Mouse (Mus musculus): ENCODE measurements around the gene Rit1. TPM values are rescaled to one million over a fixed set of nuclear protein-coding genes. Genes with fewer than 3 reads are reported as not detected.
A peak's percentile ranks its signal among the peaks of the same experiment; 100 is the strongest.
"Not testable (repeated sequence)": the region's sequence is repeated elsewhere in the genome, so short reads cannot be mapped to it uniquely, and the experiment has no call there.

Rit1 gene
- polyA plus RNA-seq, 1 experiment, result 48.1 TPM

GRCm38 (mm10) chr3:88756276-88756675, 39.6 kb downstream of the Rit1 start:
- H3K36me3 ChIP-seq (ENCODE audit: control insufficient read depth, insufficient read depth, low read length), result no peaks in the 10 kb centered on the region
- DNase-seq, result no peak
- WGBS, result 44% methylated on average over 4 of the region's 4 CpGs
- no peaks in the 10 kb centered on the region for H3K27me3 ChIP-seq (replicated peaks; ENCODE audit: control insufficient read depth, insufficient read depth, low read length)
- H3K4me1 ChIP-seq (ENCODE audit: control insufficient read depth, insufficient read depth, low read length), result no peaks in the 10 kb centered on the region
- no peak overlapping the region for H3K27ac ChIP-seq (ENCODE audit: insufficient read depth, low read depth, low read length)
- TF ChIP-seq CTCF (conservative IDR thresholded peaks at IDR 0.05; ENCODE audit: insufficient read depth, insufficient read length, low read depth, low read length) (no peak), POLR2A (IDR thresholded peaks at IDR 0.05; ENCODE audit: low read depth, low read length) (no peak)
- no peak overlapping the region for H3K4me3 ChIP-seq (ENCODE audit: insufficient read depth, low read depth, low read length)

- Histone ChIP-seq H3K4me3 (ENCODE audit: insufficient read depth, low read depth, low read length) (no peak overlapping the region), H3K27me3 (replicated peaks; ENCODE audit: control insufficient read depth, insufficient read depth, low read length) (no peaks in the 10 kb centered on the region), H3K4me1 (ENCODE audit: control insufficient read depth, insufficient read depth, low read length) (no peaks in the 10 kb centered on the region), H3K27ac (ENCODE audit: insufficient read depth, low read depth, low read length) (no peak overlapping the region), H3K36me3 (ENCODE audit: control insufficient read depth, insufficient read depth, low read length) (no peaks in the 10 kb centered on the region)
- TF ChIP-seq CTCF (conservative IDR thresholded peaks at IDR 0.05; ENCODE audit: insufficient read depth, insufficient read length, low read depth, low read length), result no peak
- TF ChIP-seq POLR2A (IDR thresholded peaks at IDR 0.05; ENCODE audit: low read depth, low read length), result no peak
- 27% methylated on average over 5 of the region's 5 CpGs for WGBS
- DNase-seq, result peak; percentile 47
Measured at GRCm38 (mm10) chr3:88758045-88758500, 41.4 kb downstream of the Rit1 start.

- Histone ChIP-seq H3K4me3 (ENCODE audit: insufficient read depth, low read depth, low read length) (no peak overlapping the region), H3K36me3 (ENCODE audit: control insufficient read depth, insufficient read depth, low read length) (no peaks in the 10 kb centered on the region), H3K27ac (ENCODE audit: insufficient read depth, low read depth, low read length) (no peak overlapping the region), H3K27me3 (replicated peaks; ENCODE audit: control insufficient read depth, insufficient read depth, low read length) (no peaks in the 10 kb centered on the region), H3K4me1 (ENCODE audit: control insufficient read depth, insufficient read depth, low read length) (no peaks in the 10 kb centered on the region)
- 90% methylated on average over 19 of the region's 19 CpGs for WGBS
- TF ChIP-seq CTCF (conservative IDR thresholded peaks at IDR 0.05; ENCODE audit: insufficient read depth, insufficient read length, low read depth, low read length) (no peak), POLR2A (IDR thresholded peaks at IDR 0.05; ENCODE audit: low read depth, low read length) (no peak)
- DNase-seq, result no peak
Measured at GRCm38 (mm10) chr3:88761619-88762018, 45.0 kb downstream of the Rit1 start.

GRCm38 (mm10) chr3:88762401-88762831, 45.8 kb downstream of the Rit1 start:
- 80% methylated on average over 6 of the region's 6 CpGs for WGBS
- TF ChIP-seq POLR2A (IDR thresholded peaks at IDR 0.05; ENCODE audit: low read depth, low read length) (no peak), CTCF (conservative IDR thresholded peaks at IDR 0.05; ENCODE audit: insufficient read depth, insufficient read length, low read depth, low read length) (no peak; the same call in 1 of the 2 replicates)
- Histone ChIP-seq H3K36me3 (ENCODE audit: control insufficient read depth, insufficient read depth, low read length) (no peaks in the 10 kb centered on the region), H3K27me3 (replicated peaks; ENCODE audit: control insufficient read depth, insufficient read depth, low read length) (no peaks in the 10 kb centered on the region), H3K27ac (ENCODE audit: insufficient read depth, low read depth, low read length) (no peak overlapping the region), H3K4me3 (ENCODE audit: insufficient read depth, low read depth, low read length) (no peak overlapping the region), H3K4me1 (ENCODE audit: control insufficient read depth, insufficient read depth, low read length) (no peaks in the 10 kb centered on the region)
- no peak for DNase-seq

- Histone ChIP-seq H3K27ac (ENCODE audit: insufficient read depth, low read depth, low read length) (peak overlapping the region; percentile 56; the same call in 1 of the 2 replicates), H3K4me3 (ENCODE audit: insufficient read depth, low read depth, low read length) (peak overlapping the region; percentile 40; the same call in 1 of the 2 replicates)
- not testable (repeated sequence) for H3K27me3 ChIP-seq (replicated peaks; ENCODE audit: control insufficient read depth, insufficient read depth, low read length); H3K4me1 ChIP-seq (ENCODE audit: control insufficient read depth, insufficient read depth, low read length); H3K36me3 ChIP-seq (ENCODE audit: control insufficient read depth, insufficient read depth, low read length)
- WGBS, result 2% methylated on average over 23 of the region's 28 CpGs
- DNase-seq, result peak; percentile 42
Measured at GRCm38 (mm10) chr3:88771189-88771940, 54.7 kb downstream of the Rit1 start.

GRCm38 (mm10) chr3:88771941-88772280, 55.3 kb downstream of the Rit1 start:
- not testable (repeated sequence) for DNase-seq; H3K36me3 ChIP-seq (ENCODE audit: control insufficient read depth, insufficient read depth, low read length); H3K4me1 ChIP-seq (ENCODE audit: control insufficient read depth, insufficient read depth, low read length); H3K4me3 ChIP-seq (ENCODE audit: insufficient read depth, low read depth, low read length); H3K27me3 ChIP-seq (replicated peaks; ENCODE audit: control insufficient read depth, insufficient read depth, low read length); H3K27ac ChIP-seq (ENCODE audit: insufficient read depth, low read depth, low read length)
- WGBS, result 13% methylated on average over 3 of the region's 6 CpGs

GRCm38 (mm10) chr3:88772399-88772798, 55.8 kb downstream of the Rit1 start:
- DNase-seq, result peak; percentile 95
- H3K27me3 ChIP-seq (replicated peaks; ENCODE audit: control insufficient read depth, insufficient read depth, low read length); H3K36me3 ChIP-seq (ENCODE audit: control insufficient read depth, insufficient read depth, low read length); H3K4me3 ChIP-seq (ENCODE audit: insufficient read depth, low read depth, low read length); H3K27ac ChIP-seq (ENCODE audit: insufficient read depth, low read depth, low read length); H3K4me1 ChIP-seq (ENCODE audit: control insufficient read depth, insufficient read depth, low read length): not testable (repeated sequence)
- 1% methylated on average over 19 of the region's 19 CpGs for WGBS

GRCm38 (mm10) chr3:88773163-88773562, 56.5 kb downstream of the Rit1 start:
- H3K27ac ChIP-seq (ENCODE audit: insufficient read depth, low read depth, low read length); DNase-seq; H3K36me3 ChIP-seq (ENCODE audit: control insufficient read depth, insufficient read depth, low read length); H3K4me1 ChIP-seq (ENCODE audit: control insufficient read depth, insufficient read depth, low read length); H3K4me3 ChIP-seq (ENCODE audit: insufficient read depth, low read depth, low read length); H3K27me3 ChIP-seq (replicated peaks; ENCODE audit: control insufficient read depth, insufficient read depth, low read length): not testable (repeated sequence)
- 81% methylated on average over 6 of the region's 6 CpGs for WGBS

GRCm38 (mm10) chr3:88774939-88775841, 58.6 kb downstream of the Rit1 start, which contains the start of gene Syt11:
TSS of gene Syt11 (minus strand) at chr3:88775164.
- peak; percentile 29 for DNase-seq
- not testable (repeated sequence) for H3K27me3 ChIP-seq (replicated peaks; ENCODE audit: control insufficient read depth, insufficient read depth, low read length); H3K4me1 ChIP-seq (ENCODE audit: control insufficient read depth, insufficient read depth, low read length); H3K36me3 ChIP-seq (ENCODE audit: control insufficient read depth, insufficient read depth, low read length)
- Histone ChIP-seq H3K27ac (ENCODE audit: insufficient read depth, low read depth, low read length) (peak within 1 kb of the TSS; percentile 72), H3K4me3 (ENCODE audit: insufficient read depth, low read depth, low read length) (peak within 1 kb of the TSS; percentile 80)
- WGBS, result 4% methylated on average over 41 of the region's 51 CpGs

Data from kidney, adult 2 months (tissue).